Mouse (Mus musculus) c-Kit-positive CD71-positive TER-119-negative erythroid progenitor cells, embryonic 14.5 days (primary cell): Measurements from ENCODE around the gene Marveld3.

Experiments used
- DNase-seq: peaks from one replicate; pipeline ENCODE4 v3.0.0-alpha.2; 2013; ENCODE audit warnings: low read depth

Marveld3 gene

DNA sequence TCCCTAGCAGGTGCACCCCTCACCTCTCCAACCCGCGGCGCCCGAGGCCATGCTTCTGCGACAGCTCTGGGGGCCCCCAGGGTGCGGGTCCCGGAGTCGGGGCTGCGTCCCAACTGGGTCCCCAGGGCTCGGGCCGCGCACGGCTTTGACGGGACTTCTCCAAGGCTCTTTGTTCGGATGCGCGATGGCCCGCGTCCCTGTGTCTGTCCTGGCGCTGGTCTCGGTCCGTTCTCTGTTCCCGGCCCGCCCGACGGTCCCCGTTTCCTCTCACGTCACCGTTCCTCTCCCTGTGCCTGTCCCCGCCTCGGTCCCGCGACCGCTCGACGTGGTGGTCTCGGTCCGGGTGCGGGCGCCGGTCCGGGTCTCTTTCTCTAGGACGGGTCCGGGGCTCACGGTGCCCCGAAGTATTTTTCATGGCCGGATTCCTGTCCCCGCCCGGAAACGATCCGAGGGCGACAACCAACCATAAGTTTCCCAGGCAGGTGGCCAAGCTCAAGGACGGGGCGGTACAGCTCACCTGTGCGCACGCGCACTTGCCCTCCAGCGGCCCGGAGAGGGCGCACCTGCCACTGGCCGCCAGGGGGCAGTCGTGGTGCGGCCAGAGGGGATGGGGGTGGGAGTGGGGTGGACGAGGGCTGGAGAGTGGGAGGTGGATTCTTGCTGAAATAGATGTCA lies at the start of gene Marveld3:
TSS of gene Marveld3 (minus strand) at position 511 of the 675 bp plus-strand sequence.
- no peak for DNase-seq

DNA sequence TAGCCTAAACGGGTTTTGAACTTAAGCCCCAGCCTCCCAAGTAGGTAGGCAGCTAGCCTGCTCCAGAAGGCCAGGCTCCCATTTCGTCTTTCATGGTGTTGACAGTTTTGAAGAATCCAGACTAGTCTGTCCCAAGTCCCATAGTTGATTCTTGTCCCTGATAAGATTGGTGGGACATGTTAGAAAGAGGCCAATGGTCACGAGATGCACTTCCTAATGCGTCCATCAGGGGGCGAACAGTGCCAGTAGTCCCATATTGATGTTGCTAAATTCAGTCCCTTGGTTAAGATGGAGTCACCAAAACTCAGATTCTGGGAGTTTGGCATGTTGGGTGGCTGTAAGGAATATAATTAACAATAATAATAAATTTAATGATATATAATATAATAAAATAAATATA lies 48.9 kb upstream of the Marveld3 start:
- DNase-seq, result peak; percentile 20

DNA sequence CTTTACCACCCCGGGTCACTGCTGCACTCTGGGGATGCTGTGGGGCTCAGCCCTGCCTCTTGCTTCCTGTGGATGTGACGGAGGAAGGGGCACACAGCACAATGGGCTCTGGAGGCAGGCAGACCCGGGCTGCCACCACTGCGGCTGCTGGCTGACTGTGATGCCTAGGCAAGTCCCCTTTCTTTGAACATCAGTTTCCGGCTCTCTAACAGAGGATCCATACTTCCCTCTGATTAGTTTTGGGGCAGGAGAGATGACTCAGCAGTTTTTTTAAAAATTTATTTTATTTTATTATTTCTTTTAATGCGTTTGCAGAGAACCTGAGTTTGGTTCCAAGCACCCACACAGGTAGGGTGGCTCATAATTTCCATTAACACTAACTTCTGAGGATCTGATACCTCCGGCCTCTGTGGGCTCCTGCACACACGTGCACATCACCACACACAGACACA lies 47.0 kb upstream of the Marveld3 start:
- DNase-seq, result no peak

DNA sequence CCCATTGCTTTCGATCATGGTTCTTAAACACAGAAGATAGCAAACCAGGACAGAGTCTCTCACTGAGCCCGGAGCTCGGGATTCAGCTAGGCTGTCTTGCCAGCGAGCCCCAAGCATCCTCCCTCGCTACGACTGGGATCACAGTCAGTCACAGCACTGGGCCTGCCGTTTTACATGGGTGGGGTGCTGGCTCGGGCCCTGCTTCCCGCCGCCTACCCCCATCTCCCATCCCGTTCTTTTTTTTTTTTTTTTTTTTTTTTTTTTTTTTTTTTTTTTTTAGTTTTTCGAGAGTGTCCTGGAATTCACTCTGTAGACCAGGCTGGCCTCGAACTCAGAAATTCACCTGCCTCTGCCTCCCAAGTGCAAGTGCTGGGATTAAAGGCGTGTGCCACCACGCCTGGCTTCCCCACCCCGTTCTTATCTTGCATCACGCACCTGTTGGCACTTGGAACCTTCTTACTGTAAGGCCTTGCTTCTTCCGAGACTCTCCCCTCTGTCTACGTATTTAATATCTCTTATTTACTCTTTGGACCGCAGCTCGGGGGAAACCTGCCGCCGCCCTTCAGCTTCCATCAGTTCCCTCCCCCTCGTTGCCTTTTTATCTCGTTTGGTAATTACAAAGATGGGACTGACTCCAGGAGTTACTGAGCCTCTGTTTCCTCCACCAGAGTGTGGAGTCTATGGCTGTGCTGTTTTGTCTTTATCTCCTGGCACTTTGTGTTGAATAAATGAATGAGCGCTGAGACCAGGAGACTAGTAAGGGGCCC lies 46.4 kb upstream of the Marveld3 start:
- DNase-seq, result no peak

DNA sequence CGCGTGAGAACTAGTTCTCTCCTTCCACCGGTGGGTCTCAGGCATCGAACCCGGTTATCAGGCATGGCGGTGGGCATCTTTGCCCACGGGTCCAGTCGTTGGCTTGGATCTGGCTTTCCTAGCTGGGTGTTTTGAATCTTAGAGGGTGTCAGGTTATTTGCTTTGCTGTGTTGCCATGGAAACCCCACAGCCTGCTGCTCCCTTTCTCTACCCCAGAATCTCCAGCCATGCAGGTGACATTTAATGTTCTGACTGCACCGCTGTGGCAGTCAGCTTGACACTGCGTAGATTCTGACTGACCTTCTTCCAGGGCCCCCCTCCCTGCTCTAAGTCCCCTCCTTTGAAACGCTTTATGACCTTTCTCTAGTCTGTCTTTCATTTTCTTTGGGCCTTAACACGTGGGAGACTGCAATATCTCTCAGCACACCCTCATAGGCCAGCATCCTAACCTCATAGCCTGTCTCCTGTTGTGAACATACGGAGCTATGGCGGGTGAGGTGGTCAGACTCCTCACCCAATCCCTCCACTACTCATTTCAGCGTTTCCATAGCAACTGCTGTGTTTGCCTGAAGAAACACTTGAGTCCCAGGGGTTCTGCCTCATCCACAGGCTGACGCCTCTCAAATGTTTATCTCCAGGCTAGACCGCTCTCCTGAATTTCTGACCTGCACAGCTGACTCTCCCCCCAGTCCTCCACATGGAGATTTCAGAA lies 44.5 kb upstream of the Marveld3 start:
- no peak for DNase-seq

DNA sequence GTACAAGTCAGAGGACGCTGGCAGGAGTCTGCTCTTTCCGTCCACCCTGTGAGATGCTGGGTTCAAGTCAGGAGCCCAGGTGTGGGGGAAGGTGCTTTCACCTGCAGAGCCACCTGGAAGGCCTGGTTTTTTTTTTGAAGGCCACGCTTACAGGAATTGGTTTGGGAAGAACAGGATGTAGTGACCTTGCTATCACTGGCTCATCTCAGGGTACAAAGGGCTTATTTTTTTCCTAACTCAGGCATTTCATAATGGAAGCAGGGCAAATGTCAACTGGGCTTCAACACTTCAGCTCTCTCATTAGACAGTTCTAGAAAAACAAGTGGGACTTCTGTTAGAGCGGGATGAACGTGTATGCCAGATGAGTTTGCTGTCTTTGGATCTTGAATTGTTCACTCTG lies 42.3 kb upstream of the Marveld3 start:
- no peak for DNase-seq

DNA sequence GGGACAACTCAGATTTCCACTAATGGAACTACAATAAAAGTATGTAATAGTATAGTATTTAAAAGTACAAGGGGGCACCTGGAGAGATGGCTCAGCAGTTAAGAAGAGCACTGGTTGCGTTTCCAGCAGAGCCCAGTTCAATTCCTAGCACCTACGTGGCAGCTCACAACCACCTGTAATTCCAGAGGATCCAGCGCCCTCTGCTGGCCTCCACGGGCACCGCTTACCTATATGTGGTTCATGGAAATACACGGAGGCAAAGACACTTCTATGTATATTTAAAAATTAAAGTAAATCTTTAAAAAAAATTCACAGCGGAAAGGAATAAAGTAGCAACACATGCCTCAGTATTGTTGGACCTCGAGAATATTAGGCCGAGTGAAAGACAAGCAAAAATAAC lies 41.0 kb upstream of the Marveld3 start:
- peak; percentile 29 for DNase-seq

DNA sequence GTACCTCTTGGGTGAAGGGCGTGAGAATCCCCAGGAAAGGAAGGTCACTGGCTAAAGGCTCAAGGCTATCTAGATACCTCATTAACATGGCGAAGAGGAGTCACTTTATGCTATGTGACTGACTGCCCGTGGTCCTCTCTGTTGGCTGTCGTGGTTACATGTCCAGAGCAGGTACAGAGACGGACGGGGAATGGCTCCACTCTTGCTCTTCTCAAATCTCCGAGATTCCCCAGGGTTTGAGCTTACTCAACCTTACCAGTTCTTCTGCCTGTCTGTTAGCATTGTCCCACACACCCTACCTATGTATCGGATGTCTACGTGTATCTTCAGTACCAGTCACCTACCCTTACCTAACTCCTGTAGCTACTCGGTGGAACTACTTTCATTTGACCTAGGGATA lies 38.0 kb upstream of the Marveld3 start:
- no peak for DNase-seq

DNA sequence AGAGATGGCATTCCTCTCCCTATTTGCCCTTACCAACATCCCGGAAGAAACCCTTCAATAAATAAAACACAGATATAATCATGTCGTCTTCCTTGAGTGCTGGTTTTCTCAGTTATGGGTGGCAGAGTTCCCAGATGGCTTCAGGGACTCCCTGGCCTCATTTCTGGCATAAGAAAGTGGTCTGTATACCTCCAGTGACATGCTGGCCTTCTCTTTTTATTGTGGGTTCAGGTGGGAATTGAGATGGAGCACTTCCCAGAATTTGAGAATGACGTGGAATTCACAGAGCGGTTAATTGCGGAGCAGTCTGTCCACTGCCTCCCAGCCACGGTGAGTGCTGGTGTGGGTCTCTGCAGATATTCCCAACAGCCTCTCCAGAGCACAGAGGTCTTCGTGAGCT lies 36.1 kb upstream of the Marveld3 start:
- no peak for DNase-seq

DNA sequence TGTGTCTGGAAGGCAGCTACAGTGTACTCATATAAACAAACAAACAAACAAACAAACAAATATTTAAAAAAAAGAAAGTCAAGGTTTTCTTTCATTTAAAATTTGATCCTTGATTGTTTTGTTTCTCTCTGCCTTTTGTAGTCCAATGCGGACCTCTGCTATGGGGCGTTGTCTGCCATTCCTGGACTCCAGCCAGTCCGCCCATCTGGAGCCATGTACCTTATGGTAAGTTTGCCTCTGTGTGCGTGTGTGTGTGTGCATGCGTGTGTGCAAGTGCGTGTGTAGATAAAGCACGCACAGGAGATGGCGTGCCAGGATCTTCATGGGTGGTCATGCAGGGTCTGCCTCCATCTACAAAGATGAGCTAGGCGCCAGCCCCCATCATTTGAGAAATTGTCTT lies 35.4 kb upstream of the Marveld3 start:
- no peak for DNase-seq

DNA sequence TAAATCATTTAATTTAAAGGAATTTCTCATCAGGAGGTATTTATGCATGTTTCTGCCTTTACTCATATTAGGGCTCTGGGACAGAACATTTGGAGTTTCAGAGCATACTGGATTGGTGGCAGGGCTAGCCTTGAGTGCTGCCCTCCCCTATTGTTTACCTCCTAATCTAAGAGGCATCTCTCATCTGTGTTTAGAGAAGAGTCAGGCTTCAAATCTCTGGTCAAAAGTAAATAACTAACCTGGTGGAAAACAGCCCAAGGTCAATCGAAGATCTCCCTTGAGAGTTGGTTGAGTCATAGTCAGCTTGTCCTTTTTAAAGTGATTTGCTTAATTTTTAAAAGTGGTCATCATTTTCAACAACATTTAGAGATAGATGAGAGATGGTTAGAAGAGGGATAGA lies 30.9 kb upstream of the Marveld3 start:
- no peak for DNase-seq

DNA sequence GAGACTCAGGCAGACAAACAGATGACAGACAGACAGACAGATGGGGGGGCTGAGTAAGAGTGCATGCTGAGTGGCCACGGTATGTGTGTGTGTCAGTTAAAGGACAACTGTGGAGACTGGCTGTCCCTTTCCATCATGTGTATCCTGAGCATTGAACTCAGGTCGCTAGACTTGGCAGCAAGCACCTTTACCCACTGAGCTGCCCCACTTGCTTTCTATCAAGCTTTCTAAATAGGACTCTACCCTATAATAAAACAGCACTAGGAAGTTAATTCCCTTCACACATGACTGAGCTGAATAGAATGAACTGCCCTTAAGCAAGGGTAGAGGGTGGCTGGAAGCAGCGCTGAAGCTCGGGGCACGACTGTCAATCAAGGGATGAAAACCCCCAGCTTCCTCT lies 30.2 kb upstream of the Marveld3 start:
- DNase-seq, result no peak

DNA sequence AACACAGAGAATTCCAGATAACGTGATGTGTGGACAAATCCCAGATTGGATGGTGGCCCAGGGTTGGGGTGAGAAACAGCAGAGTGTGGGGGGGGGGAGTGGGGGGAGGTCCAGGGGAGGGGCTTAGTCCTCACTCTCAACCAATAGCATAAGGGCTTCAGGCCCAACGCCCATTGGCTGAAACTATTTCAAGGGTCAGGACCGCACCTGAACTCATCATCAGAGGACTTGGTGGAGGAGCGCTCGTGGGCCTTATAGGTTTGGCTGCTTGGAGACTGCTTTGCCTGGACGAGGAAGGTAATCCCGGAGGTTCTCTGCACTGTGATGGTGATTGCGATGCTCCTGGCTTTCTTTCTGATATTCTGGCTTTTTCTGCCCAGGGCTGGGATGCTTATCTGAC lies 28.2 kb upstream of the Marveld3 start, which contains the start of gene Tat:
TSS of gene Tat (plus strand) at position 214 of the 400 bp plus-strand sequence.
- no peak for DNase-seq

DNA sequence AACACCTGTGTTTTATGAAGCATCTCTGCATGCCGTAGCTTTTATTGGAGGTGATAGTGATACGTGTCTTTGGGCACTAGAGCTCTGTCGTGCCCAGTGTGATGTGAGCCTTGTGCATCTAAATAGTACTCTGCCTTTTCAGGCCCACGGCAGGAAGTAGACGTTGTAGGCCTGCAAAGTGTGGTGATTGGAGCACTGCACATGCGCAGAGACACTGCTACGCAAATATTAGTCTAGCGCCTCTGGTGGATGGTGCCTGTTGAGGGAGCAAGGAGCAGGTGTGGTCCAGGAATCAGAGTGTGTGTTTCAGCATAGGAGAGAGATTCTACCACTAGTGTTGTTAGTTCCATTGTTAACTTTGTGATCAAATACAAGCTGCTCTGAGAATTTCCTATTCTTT lies 27.1 kb upstream of the Marveld3 start:
- no peak for DNase-seq

DNA sequence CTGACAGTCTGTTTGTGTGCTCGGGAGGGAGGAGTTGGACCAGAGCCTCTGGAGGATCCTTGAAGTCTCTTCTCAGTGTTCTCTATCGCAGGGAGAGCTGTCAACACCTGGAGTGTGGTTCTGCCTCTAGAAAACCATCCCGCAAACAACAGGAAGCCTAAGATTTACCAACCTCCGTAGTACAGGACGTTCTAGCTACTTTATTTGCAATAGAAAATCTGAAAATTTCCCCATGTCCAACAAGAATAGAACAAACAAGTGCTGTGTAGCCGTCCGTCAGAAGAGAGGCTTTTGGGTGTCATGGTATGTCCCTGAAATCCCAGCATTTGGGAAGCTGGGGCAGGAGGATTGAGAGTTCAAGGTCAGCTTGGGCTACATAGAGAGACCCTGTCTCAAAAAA lies 25.8 kb upstream of the Marveld3 start:
- DNase-seq, result no peak

DNA sequence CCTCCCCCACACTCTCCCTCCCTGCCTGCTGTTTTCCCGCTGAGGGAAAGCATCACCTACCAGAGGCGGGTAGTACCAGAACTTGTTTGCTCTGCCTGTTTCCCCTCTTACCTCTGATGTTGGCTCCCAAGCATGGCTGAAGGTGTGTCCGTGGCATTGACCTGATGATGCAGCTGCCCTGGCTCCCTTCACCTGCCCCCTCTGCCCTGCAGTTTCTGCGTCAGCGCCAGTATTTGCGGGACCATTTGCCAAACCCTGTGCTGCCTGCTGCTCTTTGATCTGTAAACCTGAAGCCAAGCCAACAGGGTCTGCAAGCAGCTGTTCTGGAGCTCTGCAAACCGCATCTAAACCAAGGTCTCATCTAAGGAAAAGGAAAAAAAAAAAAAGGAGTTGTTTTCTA lies 24.4 kb upstream of the Marveld3 start:
- DNase-seq, result no peak

DNA sequence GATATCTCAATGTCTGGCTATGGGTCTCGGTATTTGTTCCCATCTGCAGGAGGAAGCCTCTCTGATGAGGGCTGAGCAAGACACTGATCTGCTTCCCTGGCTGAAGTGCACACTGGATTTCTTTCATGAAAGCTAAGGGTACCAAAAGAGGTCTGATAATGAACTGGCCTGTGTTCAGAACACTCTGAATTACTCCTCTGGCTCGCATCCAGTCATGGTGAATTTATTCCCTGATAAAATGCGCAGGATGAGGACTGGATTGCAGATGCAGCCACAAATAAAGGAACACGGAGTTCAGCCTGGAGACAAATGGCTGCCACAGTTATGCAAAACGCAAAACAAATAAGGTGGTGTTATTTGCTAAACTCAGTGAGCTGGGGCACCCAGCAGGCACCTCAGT lies 21.9 kb upstream of the Marveld3 start:
- DNase-seq, result no peak

DNA sequence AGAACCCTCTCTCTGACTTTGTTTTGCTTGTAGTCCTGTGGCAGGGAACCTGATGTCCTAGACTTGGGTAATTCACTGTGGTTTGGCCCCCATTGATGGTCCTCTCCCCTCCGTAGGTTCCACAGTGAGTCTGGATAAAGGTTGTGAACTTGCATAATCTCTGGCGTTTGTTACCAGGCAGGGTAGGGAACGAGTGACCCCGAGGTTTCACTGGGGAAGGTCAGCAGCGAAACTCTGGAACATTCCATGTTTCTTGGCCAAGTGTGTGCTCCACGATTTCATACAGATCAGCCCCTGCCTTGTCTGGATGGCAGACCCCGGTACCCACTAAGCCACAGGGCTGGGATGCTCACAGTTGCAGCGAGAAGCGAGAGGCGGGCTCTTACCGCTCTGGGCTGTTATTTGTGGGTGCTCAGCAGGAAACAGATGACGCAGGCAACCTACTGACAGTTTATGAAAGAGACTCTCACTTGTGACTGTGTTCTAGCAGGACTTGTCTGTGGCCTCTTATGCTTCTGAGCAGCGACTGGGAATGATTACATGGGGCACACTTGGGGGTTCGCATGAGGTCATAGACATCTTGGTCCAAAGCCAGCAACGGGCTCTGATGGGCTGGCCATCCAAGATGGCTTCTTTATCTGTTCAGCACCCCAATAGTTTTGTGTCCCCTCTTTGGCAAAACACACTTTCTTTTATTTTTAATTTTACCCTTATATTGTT lies 20.5 kb upstream of the Marveld3 start:
- no peak for DNase-seq

DNA sequence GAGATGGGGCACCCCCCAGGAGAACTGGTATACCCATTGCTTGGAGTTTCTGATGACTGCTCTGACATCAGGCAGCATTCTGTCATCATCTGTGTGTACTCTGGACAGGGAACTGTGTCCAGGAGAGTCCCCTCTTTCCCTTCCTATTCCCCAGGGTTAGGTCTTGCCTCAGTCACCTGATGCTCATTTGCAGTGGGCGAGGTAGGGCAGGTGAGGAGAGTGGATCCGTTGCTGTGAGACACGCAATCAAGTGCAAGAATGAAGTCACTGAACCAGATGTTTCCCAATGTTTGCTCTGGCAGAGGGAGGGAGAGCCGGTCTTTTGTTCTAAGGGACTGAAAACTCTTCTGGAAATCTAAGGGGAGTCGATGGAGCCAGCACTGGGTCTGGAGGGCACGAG lies 17.3 kb upstream of the Marveld3 start:
- no peak for DNase-seq

DNA sequence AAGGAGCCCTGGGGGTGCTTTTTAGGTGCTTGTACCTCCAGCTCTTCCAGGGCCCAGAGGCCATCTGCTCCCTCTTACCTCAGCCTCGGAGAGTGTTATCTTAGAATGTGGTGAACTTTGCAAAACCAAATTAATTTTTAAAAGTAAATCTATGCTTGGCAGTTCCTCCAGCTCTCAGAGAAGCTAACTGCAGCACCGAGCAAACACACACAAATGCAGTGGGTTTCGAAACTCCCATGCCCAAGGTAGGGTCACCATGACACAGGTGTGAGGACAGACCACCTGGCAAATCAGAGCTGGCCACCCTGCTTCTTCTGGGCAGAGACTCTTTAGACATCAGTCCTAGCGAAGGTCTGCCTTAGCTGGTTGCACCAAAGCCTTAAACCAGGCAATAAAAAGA lies 10.9 kb upstream of the Marveld3 start:
- DNase-seq, result no peak

DNA sequence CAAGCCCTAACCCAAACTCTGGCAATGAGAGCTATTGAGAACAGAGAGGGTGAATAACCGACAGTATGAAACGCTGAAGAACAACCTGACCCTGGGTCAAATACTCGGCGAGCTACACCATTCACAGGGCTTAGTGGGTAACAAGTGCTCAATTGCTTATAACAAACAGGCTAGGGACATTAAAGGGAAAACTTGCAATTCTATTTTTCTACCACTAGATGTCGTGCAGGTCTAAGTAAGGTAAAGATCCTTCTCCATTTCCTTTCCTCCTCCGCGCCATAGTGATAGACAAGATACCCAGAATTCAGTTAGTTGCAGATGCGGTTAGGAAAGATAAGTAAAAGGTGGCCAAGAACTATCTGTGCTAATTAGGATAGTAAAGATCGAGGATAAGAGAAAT lies 8.3 kb upstream of the Marveld3 start:
- no peak for DNase-seq

DNA sequence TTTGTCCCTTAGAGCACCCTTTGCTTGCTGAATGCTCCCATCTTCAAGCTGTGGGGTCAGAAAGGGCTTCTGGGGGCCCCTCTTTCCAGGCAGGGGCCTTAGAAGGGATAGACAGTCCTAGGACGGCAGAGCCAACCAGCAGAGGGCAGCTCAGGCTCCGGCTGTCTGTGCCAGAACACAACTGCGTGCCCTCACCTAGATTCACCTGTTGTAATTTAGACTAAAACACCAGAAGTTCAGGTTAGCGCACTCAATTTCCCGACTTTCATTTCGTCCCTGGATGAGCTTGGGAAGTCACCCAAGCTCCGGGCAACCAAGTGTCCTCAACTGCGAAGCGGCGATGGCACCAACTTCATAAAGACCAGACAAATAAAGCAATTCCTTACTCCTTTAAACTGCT lies 6.8 kb upstream of the Marveld3 start:
- no peak for DNase-seq
